Mouse (Mus musculus): ENCODE measurements around the gene Tmem86a.
"Not testable (repeated sequence)": the region's sequence is repeated elsewhere in the genome, so short reads cannot be mapped to it uniquely, and the experiment has no call there.

The Tmem86a gene

DNA sequence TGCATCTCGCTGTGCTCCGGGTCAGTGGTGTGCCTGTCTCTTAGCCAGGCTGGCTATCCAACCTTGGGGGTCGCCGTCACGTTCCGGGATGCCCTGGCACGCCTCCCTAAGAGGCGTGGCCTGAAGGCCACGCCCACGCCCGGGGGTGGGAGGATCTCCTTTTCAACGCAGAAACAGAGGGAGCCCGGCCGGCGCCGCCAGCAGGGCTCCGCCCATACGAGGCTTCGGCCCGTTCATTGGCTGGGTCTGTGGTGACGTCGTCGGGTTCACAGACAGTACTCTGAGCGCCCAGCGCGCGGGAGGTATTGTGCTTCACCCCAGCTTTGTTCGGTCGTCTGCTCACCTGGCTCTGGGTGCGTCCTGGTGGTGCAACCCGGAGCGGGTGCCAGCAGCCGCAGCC is at the start of gene Tmem86a:
Gene Tmem86a, plus strand, starts transcription at position 236 of the 400 bp plus-strand sequence.
- DNase-seq: peak; percentile 97

DNA sequence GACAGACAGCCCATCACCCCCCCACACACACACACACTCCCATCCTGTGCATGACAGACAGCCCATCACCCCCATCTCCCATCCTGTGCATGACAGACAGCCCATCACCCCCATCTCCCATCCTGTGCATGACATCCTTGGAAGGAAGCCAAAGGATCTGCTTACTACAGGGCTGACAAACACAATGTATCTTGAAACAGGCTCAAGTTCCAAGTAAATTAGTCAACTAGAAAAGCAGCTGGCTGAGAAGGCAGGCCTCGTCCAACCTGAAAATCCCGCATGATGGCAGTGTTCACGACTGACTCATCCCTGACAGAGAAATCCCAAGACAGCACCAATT is 49.8 kb upstream of the Tmem86a start:
- no peak for DNase-seq

DNA sequence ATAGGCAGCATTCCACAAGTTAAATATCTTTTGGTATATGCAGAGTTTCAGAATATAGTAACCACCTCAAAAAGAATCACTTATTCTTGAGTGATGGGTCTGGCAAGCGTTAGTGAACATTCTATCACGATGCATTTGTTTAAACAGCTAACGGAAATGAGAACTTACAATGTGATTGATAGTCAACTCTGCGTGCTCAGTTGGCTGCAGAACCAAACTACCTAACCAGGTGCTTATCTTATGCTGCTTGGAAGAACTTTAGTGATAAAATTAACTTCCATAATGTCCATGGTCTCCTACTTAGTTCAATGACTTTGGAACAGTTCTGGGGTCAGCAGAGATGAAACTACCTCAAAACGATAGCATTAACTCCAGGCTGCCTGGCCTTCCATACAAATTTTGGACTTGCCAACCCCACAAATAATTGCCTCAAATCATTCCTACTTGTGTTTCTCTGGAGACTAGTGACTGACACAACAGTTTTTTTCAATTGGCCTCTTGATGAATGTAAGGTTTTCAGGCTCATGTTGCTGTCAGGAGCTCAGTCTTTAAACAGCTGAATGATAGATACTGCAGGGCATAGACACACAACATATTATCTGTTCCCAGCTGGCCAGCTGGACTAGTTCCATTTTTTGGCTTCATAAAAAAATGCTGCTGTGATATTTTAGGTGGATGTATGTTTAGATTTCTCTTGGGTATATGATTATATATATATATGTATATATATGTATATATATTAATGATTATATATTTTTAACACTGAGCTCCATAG is 49.1 kb upstream of the Tmem86a start:
- no peak for DNase-seq

DNA sequence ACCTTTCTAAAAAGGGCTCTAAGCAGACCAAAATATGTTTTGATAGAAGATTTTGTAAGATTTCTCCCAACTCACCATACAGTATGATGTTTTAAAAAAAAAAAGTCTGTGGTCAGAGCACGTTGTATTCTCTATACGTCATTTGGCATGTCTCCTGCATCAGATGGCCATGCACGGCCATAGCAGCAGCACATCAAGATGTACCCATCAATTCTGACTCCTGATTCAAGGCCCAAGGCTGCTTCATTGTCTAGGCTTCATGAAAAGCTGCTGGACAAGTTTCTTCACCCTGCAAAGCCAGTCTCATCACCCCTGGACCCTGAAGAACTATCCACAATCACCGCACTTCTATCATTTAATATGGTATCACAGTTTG is 48.5 kb upstream of the Tmem86a start:
- no peak for DNase-seq

DNA sequence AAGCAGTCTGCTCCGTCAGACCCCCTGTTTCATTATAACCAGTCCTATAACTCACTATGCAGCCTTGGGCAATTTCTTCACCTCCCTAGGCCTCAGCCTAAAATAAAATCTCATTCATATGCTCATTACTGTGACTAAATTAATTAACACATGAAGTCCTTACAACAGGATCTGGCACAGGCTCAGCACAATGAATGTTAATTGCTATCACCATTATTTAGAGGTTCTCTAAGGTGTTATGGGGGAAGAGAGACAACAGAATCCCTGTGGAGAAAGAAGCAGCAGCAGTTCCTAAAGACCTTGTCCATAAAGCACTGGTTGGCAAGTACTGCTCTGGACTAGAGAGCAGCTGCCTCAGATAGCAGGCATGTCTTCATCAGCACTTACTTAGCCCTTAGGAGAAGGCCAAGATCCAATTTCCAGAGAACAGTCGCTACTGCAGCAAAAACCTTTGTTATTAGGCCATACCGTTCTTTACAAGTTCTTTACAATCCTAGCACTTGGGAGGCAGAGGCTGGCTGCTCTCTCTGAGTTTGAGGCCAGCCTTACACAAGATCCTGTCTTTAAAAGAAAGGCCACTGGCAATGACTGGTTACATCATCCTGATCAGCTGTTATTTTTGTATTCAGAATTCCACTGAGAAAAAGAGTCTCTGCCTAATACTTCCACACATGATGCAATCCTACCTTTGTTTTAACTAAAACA is 46.8 kb upstream of the Tmem86a start:
- no peak for DNase-seq

DNA sequence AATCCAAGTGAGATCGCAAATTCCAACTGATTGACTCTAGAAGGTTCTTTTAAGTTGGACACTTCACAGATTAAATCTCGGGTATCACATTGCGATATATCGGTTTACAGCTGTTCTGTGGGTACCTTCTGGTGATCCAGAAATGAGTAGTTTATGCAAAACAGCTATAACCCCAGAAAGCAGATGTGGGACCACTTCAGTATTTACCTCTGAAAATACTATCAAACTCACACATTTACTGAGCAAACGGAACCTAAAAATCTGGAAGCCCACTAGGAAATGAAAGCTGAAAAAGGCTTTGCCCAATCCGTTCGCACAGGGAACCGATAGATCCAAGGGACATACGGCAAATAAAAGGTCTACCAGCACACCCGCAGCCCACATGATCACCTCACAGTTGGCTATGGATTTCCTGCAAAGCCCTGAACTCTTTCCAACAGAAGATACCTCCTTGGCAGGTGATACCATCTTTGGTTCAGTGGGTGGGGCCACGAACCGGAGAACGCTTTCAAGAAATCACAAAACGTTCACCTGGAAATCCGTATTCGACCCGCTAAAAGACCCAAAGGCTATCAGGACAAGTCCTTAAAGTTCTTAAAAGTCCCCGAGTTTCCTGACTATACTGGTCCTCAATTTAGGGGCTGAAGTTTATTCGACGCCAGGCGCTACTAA is 43.2 kb upstream of the Tmem86a start:
- peak; percentile 33 for DNase-seq

DNA sequence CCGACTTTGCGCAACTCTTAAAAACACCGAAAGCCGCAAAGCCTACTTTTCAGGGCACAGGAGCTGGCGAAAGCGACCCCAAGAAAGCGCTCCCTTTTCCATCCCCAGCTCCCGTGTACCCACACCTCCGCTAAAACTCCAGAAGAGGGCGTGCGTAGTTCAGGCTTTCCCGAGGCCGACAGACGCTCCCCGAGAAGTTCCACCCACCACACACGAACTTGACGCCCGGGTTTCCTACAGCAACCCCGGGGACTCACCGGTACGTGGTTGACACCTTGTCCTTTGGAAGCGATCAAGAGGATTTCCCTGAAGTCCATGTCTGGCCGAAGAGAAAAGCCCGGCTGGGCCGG is 42.6 kb upstream of the Tmem86a start:
- no peak for DNase-seq

DNA sequence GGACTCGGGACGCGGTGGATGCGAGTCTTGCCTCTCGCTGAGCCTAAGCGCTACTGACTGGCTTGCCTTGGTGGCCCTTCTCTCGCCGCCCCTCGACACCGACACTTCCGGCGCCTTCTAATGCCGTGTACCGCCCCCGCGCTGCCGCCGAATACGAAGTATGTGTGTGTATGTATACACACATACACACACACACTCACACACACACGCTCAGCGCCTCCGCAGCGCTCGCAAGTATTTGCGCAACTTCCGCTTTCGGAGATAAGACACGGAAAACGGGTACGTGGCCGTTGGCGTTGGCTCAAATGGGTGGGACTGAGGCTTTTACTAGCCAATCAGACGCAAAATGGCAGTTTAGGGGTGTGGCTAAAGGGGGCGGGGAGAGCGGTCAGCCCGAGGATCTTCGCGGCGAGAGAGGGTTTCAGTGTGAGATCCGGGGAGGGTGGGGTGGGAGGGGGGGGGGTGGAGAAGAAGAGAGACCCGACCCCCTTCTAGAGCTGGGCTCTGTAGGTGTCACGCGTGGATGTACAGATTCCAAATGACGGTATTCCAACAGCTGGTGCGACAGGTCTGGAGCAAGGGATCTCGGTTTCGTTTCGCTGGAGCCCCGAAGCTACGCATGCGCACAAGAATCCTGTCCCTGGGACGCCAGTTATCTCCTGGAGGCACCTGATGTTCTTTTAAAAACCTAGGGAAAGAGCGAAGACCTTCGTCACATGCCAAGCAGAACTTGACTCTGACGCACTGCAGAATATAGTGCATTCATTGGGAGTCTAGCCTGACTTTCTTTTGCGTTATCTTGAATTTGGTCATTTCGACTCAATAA is 42.0 kb upstream of the Tmem86a start, which contains the start of gene Spty2d1:
Gene Spty2d1, minus strand, starts transcription at position 244 of the 826 bp plus-strand sequence.
- DNase-seq: peak; percentile 98

DNA sequence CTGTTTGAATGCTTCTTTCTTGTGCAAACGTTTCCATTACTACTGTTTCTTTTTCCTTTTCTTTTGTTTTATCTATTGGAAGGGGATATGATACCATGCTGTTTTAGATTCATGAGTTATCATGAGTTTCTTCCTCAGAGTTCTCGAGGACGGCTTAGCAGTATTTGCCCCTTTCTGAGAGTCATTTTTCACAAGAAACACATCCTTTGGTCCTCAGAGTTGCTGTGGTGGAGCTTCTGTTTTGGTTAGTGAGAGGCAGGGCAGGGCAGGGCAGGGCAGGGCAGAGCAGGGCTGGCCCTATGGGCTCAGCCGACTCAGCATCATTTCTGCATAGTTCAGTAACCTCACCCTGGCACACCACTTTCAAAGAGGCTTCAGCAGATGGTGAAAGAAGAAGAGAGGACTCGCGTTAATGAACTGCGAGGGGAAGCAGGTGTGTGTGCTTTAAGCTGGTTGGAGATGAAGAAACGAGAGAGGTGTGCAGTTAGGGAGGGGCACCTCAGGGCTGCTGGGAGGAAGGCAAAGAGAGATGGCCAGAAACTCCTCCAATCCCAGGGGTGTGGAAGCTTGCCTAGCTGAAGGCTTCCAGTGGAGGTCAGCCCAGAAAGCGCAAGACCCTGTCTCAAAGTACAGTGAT is 37.2 kb upstream of the Tmem86a start:
- no peak for DNase-seq

DNA sequence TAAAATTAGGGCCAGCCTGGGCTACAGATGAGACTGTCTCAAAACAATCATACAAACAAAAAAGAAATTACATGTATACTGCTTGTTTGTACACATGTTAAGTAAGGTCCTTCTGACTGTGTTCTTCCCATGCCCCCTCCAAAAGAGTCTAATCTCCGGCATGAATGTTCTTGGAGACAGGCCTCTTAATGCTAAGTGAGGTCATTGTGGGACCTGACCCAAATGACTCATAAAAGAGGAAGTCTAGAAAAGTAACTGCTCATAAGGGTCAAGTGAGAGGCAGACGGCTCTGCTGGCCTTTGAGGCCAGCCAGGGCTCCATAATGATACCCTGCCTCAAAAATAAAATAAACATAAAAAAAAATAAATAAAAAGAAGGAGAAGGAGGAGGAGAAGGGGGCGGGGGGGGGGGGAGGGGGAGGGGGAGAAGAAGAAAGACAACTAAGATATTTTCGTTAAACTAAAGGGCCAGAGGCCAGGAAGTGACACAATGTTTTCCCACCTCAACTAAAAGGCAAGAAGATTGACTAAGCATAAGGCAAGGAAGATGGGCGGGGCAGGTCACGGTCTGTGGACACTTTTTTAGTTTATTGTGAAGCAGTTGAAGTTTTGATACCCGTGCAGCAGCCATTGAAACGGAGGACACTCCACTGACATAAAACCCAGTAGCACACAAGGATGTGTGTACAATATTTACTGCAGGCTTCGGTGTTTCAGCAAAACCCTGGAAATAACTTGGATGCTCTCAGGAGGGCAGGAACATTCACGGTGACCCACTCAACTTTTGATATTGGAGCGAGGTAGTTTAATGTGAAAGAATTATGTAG is 35.6 kb upstream of the Tmem86a start:
- no peak for DNase-seq

DNA sequence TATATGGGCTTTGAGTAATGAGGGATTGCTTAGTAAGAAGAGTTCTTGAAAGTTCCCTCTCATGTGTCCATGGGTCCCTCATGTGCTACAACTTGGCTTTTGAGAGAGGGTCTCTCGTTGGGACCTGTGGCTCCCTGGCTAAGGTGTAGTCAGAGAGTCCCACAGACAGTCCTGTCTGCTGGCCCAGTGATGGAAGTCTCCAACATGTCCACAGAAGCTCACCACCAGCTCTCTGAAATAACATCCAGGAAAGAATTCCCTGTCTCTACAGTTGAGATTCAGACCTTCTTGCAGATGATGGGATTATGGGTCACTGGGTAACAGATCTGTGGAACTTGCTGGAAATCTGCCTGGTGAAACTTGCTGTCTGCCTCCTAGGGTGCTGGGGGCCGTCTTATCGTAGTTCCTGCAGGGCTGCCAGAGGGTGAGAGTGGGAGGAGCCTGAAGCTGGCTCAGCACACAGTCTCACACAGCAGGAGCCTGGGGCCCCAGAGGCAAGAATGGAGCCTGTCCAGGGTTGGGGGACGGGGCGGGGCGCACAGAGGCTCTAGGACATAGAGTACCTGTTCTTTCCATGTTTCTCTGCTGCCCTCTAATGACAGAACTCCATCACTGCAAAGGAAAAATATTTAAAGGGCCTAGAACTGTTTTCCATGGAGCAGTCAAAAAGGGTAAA is 34.9 kb upstream of the Tmem86a start:
- DNase-seq: peak; percentile 78

DNA sequence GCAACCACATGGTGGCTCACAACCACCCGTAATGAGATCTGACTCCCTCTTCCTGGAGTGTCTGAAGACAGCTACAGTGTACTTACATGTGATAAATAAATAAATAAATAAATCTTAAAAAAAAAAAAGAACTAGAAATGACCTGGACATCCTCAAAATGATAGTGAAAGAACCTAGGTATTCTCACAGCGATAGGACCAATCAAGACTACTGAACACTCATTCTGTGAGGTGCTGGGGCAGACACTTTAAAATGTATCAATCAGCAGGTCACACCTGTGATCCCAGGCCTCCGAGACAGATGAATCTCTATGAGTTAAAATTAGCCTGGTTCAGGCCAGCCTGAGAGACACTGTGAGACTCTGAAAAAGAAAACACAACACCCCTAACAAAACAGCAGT is 33.8 kb upstream of the Tmem86a start:
- DNase-seq: no peak

DNA sequence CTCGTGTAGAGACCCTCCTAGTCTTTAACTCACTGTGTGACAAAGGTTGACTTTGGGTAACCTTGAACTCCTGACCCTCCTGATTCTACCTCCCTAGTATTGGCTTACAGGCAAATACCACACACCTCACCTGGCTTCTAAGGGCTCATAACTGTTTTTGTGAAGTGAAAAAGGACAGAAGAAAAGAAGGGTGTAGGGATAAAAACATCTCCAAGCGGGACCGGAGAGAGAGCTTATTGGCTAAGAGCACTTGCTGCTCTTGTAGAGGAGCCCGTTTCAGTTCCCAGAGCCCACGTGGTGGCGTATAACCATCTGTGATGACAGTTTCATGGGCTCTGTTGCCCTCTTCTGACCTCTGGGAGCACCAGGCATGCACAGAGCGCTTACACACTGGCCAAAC is 33.3 kb upstream of the Tmem86a start:
- DNase-seq: no peak

DNA sequence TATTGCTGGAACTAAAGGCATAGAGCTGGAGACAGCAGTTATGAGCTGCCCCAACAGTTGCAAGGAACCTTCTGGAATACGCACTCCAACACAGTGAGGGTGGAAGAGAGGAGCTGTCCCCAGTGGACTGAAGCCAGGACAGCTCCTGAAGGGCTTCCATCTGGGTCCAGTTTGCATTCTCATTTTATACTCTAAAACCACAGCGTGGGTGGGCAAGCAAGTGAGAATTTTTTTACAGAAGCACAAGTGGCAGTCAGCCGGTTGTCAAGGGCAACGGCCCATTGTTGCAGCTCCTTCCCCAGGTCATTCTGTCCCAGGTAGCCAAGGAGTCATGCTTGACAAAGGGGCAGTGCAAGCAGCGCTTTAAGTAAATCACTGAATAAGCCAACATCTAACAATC is 30.8 kb upstream of the Tmem86a start:
- no peak for DNase-seq

DNA sequence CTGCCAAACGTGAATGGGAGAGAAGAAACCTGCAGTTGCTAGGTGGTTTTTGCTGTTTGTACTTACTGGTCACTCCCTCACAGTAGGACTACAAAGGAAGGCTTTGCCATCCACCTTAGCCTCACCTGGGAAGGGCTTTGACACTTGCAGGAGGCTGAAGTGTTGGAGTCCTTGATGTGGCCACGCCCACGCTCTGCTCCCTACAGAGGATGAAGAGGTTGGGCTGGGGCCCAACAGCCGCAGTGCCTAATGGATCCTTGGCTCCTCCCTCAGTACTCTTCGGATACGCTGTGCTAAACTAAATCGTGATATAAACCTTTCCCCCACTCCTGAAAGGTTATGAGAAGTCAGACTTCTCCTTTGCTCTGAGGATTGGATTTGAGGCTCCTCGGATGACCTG is 29.4 kb upstream of the Tmem86a start:
- no peak for DNase-seq

DNA sequence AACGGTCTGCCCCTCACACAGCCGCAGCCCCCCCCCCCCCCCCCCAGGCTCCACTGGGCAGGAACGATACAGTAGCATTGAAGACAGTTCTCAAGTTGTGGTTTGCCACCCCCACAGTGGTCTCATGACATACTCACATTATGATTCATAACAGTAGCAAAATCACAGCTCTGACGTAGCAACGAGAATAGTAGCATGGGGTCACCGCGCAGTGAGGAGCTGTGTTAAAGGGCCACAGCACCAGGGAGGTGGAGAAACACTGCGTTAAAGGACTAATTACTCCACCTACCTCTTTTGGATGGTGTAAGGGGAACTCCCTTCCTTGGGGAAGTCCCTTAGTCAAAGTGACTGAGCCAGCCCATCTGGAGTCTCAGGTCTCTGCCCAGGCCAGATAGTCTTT is 27.9 kb upstream of the Tmem86a start:
- DNase-seq: no peak

DNA sequence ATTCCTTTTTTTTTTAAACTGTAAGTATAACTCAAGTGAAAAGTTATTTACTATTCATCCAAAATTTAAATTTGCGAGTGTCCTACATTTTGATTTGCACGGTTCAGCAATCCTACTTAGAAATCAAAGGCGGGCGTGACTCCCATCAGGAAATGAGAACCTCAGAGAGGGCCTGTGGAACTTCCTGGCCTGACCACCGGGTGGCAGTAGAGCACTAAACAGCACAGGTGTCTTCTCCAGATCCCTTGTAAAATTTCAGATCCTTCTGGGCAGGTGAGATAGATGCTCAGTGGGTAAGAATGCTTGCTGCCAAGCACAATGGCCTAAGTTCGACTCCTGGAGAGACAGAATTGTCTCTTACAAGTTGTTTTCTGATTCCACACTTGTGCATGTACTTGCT is 26.9 kb upstream of the Tmem86a start:
- peak; percentile 88 for DNase-seq

DNA sequence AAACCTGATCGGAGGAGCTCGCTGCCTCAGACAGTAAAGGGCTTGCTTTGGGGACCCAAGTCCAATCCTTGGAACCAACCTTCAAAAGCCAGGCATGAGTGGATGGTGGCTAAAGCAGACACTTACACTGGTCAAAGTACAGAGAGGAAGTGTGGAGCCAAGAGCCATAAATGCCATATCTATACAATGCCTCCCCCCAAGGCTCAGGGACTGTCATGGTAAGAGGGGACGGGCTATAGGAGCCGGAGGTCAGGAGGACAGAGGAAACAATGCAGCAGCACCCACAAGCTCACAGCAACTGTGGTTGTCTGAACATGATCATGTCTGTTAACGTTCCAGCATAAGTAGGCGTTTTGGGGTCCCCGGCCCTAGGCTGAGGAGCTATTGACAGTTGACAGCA is 25.9 kb upstream of the Tmem86a start:
- DNase-seq: no peak

DNA sequence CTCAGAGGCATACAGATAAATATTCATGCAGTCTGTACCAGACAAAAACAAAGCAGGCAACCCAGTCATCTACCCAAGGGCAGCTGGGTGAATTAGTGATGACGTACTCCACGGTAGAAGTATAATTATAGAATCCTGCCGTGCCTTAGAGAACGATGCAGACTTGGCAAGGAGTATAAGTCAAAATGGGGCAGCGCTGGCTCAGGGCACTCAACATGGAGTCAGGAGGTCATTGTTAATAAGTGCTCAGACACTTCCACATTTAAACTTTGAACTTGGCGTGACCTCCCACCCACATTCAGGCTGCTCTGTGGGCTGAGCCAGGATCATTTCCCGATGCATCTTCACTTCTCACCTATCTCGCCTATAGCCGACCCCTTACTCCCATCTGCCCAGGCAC is 25.0 kb upstream of the Tmem86a start:
- DNase-seq: no peak

DNA sequence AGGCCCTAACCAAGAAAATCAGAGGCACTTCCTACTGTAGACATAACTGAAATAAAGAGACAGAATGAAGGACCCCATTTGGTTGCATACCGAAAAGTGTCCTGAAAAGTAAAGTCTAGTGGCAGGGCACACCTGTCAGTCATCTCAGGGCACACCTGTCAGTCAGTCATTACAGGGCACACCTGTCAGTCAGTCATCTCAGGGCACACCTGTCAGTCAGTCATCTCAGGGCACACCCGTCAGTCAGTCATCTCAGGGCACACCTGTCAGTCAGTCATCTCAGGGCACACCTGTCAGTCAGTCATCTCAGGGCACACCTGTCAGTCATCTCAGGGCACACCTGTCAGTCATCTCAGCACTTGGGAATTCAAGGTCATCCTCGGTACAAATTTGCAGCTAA is 23.5 kb upstream of the Tmem86a start:
- not testable (repeated sequence) for DNase-seq

DNA sequence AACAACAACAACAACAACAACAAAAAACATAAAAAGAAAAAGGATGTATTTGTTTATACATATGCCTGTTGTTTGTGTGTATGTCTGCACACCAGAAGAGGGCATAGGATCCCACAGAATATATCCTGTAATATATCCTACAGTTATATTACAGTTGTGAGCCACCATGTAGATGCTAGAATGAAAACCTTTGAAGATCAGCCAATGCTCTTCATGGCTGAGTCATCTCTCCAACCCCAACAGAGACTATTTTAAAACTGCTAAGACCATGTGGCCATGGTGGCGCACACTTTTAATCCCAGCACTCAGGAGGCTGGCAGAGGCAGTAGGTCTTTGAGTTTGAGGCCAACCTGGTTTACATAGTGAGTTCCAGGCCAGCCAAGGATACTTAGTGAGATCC is 22.9 kb upstream of the Tmem86a start:
- no peak for DNase-seq

Measured in thymus, postnatal 14 days (tissue).